In the genomic region with DNA sequence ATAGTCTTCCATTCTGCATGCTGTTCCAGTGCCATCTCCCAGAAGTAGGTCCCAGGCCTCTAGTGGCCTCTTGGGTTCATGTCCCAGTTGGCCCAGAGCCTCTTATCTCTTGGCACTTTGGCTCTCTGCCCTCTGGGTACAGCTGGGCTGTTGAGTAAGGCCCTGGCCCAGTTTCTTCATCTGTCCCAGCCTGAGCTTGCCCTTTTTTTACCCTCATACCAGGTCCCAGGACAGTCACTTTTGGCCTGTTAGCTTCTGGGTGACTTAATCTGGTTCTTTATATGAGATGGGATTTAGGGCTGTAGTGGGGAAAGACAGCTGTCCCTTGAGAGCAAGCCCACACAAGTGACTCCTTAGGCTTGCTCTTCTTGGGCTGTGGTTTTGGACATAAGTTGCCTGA, we compare ENCODE assay signal across 9 mouse cellular contexts. TPM values are rescaled to one million over a fixed set of nuclear protein-coding genes. Genes with fewer than 3 reads are reported as not detected.
DNase-seq lines count a peak whose midpoint lies in the region; ATAC-seq and TF ChIP-seq lines count a peak whose summit lies in the region.
"Had no signal": no experiment of that assay in that cellular context is flagged by ENCODE, and none has a peak within 500 bp of the region (broad histone marks: within the 10 kb centered on the region; RNA-seq: fewer than 3 reads in every experiment).

No protein-coding gene starts in this region.

- ATAC-seq in liver, postnatal 0 days = peak; percentile 94

- TF ChIP-seq EP300 in liver, postnatal 0 days (IDR thresholded peaks at IDR 0.05; ENCODE audit: low read depth) = peak; percentile 56; the same call in 1 of the 2 replicates

- no peak overlapping the region for H3K4me2 ChIP-seq in liver, postnatal 0 days (ENCODE audit: low read depth, low read length)
- H3K4me2 ChIP-seq: limb, embryonic 12.5 days; neural tube, embryonic 12.5 days had no signal

- no peaks in the 10 kb centered on the region for H3K9me3 ChIP-seq in liver, postnatal 0 days (ENCODE audit: low read length)
- H3K9me3 ChIP-seq: limb, embryonic 12.5 days; neural tube, embryonic 12.5 days had no signal

- DNase-seq in liver, postnatal 0 days = peak; percentile 73
- no peak for DNase-seq in liver
- peak; percentile 67 for DNase-seq in adrenal gland, postnatal 25 days
- peak; percentile 78 to 81 for DNase-seq in heart, postnatal 10 days
- DNase-seq in left cerebral cortex, postnatal 14 days (ENCODE audit: low spot score in 2 of 2) = no peak
- no peak for DNase-seq in layer of hippocampus, postnatal 36 days
- DNase-seq in thymus, adult 18-20 months = no peak

- H3K9ac ChIP-seq in liver, postnatal 0 days (replicated peaks) = no peak overlapping the region
- H3K9ac ChIP-seq: limb, embryonic 12.5 days; neural tube, embryonic 12.5 days had no signal

- no peak for TF ChIP-seq CTCF in liver, postnatal 0 days (IDR thresholded peaks at IDR 0.05; ENCODE audit: low read depth)

- H3K4me3 ChIP-seq in liver, postnatal 0 days (ENCODE audit: low read depth, low read length) = no peak overlapping the region
- H3K4me3 ChIP-seq: limb, embryonic 12.5 days; neural tube, embryonic 12.5 days had no signal

- no peaks in the 10 kb centered on the region for H3K27me3 ChIP-seq in liver, postnatal 0 days (ENCODE audit: insufficient read depth, low read length)
- H3K27me3 ChIP-seq: limb, embryonic 12.5 days; neural tube, embryonic 12.5 days had no signal

- 0 out of 2 replicates have a peak overlapping the region, but pooled peaks have one; percentile 13 for H3K27ac ChIP-seq in liver, postnatal 0 days (ENCODE audit: low read depth)
- H3K27ac ChIP-seq: limb, embryonic 12.5 days; neural tube, embryonic 12.5 days had no signal

- intact Hi-C loops in heart, postnatal 10 days (cut with DNase I) = no loop called here
- intact Hi-C loops in left cerebral cortex, postnatal 14 days (cut with DNase I) = no loop called here

- peaks cover 4% of the 10 kb centered on the region; the same call in 1 of the 2 replicates for H3K4me1 ChIP-seq in liver, postnatal 0 days (ENCODE audit: insufficient read depth)
- H3K4me1 ChIP-seq: limb, embryonic 12.5 days; neural tube, embryonic 12.5 days had no signal

- peaks cover 84% of the 10 kb centered on the region for H3K36me3 ChIP-seq in liver, postnatal 0 days (replicated peaks; ENCODE audit: insufficient read depth, low read length)

RNA-seq across cellular contexts. Expression of a gene that starts 13.3 kb away (rescaled TPM):
- polyA plus RNA-seq in liver, postnatal 0 days (2015; fragmentation: Nextera tagmentation; extraction: Ambion mirVana) = 65.6 and 76.8 TPM in 2 replicates
- 130 and 145 TPM in 2 replicates for total RNA-seq in adrenal gland, postnatal 25 days (2021)
- total RNA-seq in heart, postnatal 10 days (2021) = 100 to 1,000 TPM; 125 to 133 TPM
- 100 to 1,000 TPM; 143 to 147 TPM for total RNA-seq in left cerebral cortex, postnatal 14 days (2021)
- 100 to 1,000 TPM; 166 to 168 TPM for total RNA-seq in layer of hippocampus, postnatal 36 days (2021)

RNA-seq across cellular contexts. Expression of a gene that starts 13.5 kb away (rescaled TPM):
- 57.5 and 64.3 TPM in 2 replicates for polyA plus RNA-seq in liver, postnatal 0 days (2015; fragmentation: Nextera tagmentation; extraction: Ambion mirVana)
- 130 and 142 TPM in 2 replicates for total RNA-seq in adrenal gland, postnatal 25 days (2021)
- total RNA-seq in heart, postnatal 10 days (2021) = 100 to 1,000 TPM; 448 to 485 TPM
- total RNA-seq in left cerebral cortex, postnatal 14 days (2021) = 10 to 100 TPM; 45.5 to 47.1 TPM
- 10 to 100 TPM; 42.5 to 46.1 TPM for total RNA-seq in layer of hippocampus, postnatal 36 days (2021)

RNA-seq across cellular contexts. Expression of a gene that starts 37.1 kb away (rescaled TPM):
- polyA plus RNA-seq in liver, postnatal 0 days (2015; fragmentation: Nextera tagmentation; extraction: Ambion mirVana) = 12.0 and 12.2 TPM in 2 replicates
- total RNA-seq in adrenal gland, postnatal 25 days (2021) = 22.3 and 28.5 TPM in 2 replicates
- 10 to 100 TPM; 11.6 to 14.7 TPM for total RNA-seq in heart, postnatal 10 days (2021)
- 10 to 100 TPM; 23.9 to 30.9 TPM for total RNA-seq in left cerebral cortex, postnatal 14 days (2021)
- total RNA-seq in layer of hippocampus, postnatal 36 days (2021) = 10 to 100 TPM; 26.8 to 28.6 TPM

RNA-seq across cellular contexts. Expression of a gene that starts 44.9 kb away (rescaled TPM):
- 0.31 and 0.69 TPM in 2 replicates for polyA plus RNA-seq in liver, postnatal 0 days (2015; fragmentation: Nextera tagmentation; extraction: Ambion mirVana)
- total RNA-seq in adrenal gland, postnatal 25 days (2021) = 5.9 and 6.3 TPM in 2 replicates
- 10 to 100 TPM in 1 of 2 experiments, 1 to 10 TPM in 1; 9.5 to 12.2 TPM for total RNA-seq in heart, postnatal 10 days (2021)
- 10 to 100 TPM; 12.7 to 15.1 TPM for total RNA-seq in left cerebral cortex, postnatal 14 days (2021)
- total RNA-seq in layer of hippocampus, postnatal 36 days (2021) = 10 to 100 TPM; 10.4 to 12.7 TPM

Comparison
In these comparisons a context has a peak if more than half of its experiments do, and no peak if none do; other contexts are left out.
1. DNase-seq: peak in liver, postnatal 0 days (single experiment), adrenal gland, postnatal 25 days (single experiment) and heart, postnatal 10 days (2 of 2); none in liver (single experiment), left cerebral cortex, postnatal 14 days (0 of 2), layer of hippocampus, postnatal 36 days (0 of 2) and thymus, adult 18-20 months (0 of 2).